Mouse (Mus musculus): ENCODE data around the gene Pank3. TPM values are rescaled to one million over a fixed set of nuclear protein-coding genes. Genes with fewer than 3 reads are reported as not detected.

Pank3 gene
- 35.5 and 38.3 TPM in 2 replicates for polyA plus RNA-seq (2012; rRNA removed)

DNA sequence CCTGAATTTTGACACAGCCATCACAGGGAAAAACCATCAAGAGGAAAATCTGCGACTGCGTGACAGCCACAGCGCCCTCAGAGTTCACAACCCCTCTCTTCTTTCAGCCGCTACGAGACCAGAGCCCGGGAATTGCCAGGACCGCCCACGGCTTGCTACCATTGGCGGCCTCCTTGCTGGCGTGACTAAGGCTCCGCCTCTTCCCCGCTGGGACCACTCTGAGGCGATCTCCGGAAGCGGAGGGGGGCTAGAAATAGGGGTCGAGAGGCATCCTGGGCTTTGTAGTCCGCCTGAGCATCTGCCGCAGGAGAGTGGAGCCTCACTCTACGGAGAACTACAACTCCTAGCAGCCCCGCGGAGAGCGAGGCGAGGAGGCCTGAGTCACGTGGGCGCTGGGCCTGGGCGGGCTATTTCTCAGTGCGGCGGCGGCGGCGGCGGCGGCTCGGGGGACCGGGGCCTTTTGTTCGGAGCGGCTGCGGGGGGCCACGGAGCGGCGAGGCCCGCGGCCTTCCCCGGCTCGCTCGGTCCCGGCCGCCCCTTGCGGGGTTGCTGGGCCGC is at the start of gene Pank3:
TSS of gene Pank3 (plus strand) at position 297 of the 558 bp plus-strand sequence.

DNA sequence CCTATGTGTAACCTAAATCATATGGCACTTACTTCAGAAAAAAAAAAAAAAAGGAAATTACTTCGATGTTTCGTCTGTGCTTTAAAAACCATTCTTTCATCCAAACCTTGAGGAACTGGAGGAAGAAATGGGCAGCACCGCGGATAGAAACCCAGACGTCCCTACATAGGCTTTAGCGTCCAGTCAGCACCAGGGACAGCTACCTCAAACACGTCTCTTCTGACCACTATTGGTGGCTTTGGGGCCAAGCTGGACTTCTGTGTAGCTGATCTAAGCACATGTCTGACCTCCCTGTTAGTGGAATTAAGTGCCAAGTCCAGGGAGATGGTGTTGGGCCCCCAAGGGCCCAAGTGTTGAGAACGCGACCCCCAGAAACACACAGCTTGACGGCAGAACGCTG is 29.6 kb downstream of the Pank3 start, which contains the start of gene Fbll1:
TSS of gene Fbll1 (minus strand) at position 11 of the 400 bp plus-strand sequence.

DNA sequence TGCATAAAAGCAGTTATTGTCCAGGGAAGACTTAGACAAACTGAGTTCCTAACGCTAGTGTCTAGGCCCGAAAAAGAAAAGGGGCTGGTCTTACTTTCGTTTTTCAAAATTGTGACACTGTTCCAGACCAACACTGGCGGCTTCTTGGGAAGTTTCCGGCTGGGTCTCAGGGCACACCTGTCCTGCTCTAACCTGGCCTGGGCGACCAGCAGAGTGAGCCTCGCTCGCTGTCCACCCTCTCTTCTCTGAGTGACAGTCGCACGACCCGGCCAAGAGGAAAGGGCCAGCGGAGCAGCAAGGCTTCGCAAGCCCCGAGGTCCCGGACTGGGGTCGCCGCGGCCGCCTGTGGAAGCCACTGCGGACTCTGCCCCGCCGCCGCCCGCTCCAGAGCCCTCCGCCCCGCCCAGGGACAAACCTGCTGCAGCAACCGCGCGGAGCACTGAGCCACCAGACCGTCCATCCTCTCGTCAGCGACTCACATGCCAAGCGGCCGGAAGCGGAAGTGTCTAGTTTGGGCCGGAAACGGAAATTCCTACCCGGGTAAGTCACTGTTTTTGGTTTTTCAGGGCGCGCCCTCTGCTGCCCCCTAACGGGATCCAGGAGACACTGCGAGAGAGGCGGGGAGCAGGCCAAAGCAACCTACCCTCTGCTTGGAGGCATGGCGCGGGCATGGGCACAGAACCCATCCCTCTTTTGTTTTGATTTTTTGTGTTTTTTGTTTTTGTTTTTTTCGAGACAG is 64.9 kb downstream of the Pank3 start, which contains the start of gene Rars:
TSS of gene Rars (minus strand) at position 485 of the 739 bp plus-strand sequence.

Other genes starting within 250 kb of the Pank3 start
- gene Fbll1, start 29.4 kb downstream of the Pank3 start, polyA plus RNA-seq (2012; rRNA removed): 107 and 111 TPM in 2 replicates
- gene Rars, start 65.0 kb downstream of the Pank3 start, polyA plus RNA-seq (2012; rRNA removed): 56.3 and 60.6 TPM in 2 replicates
- 39.6 and 49.7 TPM in 2 replicates for gene Wwc1, start 211.0 kb downstream of the Pank3 start, polyA plus RNA-seq (2012; rRNA removed)

Measured in central nervous system, embryonic 18 days (tissue).